Mouse (Mus musculus) T-helper 1 cell (primary cell): ENCODE measurements at regions not wholly inside any gene's neighbourhood (a gene's known extent, or its start where the extent isn't known, plus 50 kb on each side); places are given as distances from the start of the nearest gene placed in this dataset.

Source experiments
- in situ Hi-C: fragments of 300-600 bp; cut with MboI, MseI; formaldehyde crosslinking; loops from one replicate; pipeline ENCODE4 v1.15.1; 2025; ENCODE audit warnings: high pct_unique_total_duplicates

DNA sequence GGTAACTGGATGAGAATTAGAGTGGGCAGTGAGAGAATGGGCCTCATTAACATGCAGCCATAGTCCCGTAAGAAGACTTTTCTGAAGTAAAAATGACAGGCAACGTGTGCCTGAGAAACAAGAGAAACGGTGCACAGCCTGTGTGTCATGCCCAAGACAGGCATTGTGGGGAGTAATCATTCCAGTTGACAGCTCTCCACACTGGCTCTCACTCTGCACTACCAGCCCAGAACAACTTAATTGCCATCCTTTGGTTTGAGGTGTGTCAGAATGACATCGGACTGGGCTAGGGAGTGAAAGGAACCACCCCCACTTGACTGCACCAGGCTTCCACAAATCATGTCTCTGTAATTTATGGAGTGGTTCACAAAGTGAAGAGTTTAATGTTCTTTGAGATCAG is 1104.9 kb downstream of the Pcdh7 start:
- in situ Hi-C loops = no loop called here

DNA sequence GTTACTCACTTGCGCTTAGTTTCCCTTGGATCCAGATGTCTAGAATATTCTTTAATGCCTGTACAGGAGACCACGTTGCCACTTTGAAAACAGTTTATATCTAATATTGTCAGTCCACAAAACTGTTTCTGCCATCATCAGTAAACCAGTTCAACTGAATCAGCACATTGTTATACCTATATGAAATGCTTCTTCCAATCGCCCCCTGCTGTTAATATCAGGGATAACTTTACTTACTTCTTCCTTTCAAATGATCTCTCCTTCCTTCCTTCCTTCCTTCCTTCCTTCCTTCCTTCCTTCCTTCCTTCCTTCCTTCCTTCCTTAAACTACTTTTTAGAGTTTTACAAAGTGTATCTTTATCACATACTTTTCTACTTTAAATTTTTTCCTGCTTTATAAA is 1108.2 kb downstream of the Pcdh7 start:
- in situ Hi-C loops = no loop called here

DNA sequence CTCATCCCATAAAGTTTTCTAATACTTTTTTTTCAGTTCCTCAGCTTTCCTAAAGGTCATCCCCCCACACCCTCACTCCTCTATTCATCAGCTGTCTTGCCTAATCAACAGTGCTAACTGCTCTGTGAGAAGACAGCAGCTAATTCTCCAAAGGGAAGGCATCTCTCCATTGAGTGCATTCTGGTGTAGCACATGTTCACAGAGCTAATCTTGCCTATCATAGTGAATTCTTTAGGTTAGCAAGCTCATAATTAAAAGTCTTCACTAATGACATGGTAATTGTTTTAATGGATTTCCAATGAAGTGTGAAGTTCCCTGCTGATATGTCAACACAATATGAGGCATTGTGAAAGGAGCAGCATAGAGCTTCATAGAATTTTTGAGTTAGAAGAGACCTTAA is 1129.2 kb downstream of the Pcdh7 start:
- in situ Hi-C loops = no loop called here

DNA sequence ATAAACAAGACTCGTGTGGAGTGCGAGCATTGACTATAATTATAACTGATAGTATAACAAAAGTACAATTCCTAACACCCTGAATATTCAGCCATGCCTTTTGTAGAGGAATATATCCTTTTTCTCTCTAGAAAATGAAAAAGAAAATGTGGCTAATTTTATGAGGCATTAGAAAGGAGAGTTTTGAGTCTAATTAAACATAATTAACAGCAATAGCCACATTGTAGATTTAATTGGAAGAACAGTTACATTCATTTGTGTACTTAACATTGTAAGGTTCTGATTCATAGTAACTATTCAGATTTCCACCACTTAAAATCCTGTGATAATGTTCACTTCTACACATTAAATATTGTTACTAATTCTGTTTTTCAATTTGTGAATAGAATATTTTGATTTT is 1140.2 kb downstream of the Pcdh7 start:
- in situ Hi-C loops = loop anchor here (10.0 kb wide), 1 partner anchor 1023 kb away; no protein-coding TSS in a partner anchor

DNA sequence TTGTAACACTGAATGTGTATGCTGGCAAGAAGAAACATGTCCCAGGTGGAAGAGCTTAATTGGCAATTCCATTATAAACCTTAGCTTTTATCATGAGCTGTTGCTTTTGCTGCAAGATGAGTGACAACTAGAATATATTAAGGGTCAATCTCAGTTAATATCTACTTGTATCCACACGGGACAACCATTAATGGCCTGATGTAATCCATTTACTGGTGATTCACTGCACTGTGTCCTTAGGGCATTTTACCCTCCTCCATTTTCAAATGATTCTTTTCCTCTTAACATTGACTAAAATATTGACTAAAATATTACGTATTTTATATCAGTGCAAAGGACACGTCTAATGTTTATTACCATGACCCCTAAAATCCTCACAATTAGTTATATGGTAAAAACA is 1175.7 kb downstream of the Pcdh7 start:
- in situ Hi-C loops = no loop called here

GRCm38 (mm10) chr5:58941436-58941835 is 1223.7 kb downstream of the Pcdh7 start:
- in situ Hi-C loops = no loop called here

- in situ Hi-C loops = no loop called here
Measured at GRCm38 (mm10) chr5:58975268-58975667, 1257.5 kb downstream of the Pcdh7 start.

GRCm38 (mm10) chr5:58987754-58988153 is 1270.0 kb downstream of the Pcdh7 start:
- in situ Hi-C loops = no loop called here
